Mouse (Mus musculus) testis, adult 2 months (tissue): ENCODE measurements around the gene Camta2. TPM values are rescaled to one million over a fixed set of nuclear protein-coding genes. Genes with fewer than 3 reads are reported as not detected.
A peak's percentile ranks its signal among the peaks of the same experiment; 100 is the strongest.

Source experiments
- H3K27ac ChIP-seq: fragments of 200-500 bp; 2 replicates; pipeline ENCODE4 v1.5.1; 2012; ENCODE audit warnings: low read depth, low read length; ENCODE audit not compliant: control insufficient read depth, insufficient read depth
- H3K27me3 ChIP-seq: fragments of 200-500 bp; 2 replicates; pipeline ENCODE4 v1.6.1; 2012; ENCODE audit warnings: mild to moderate bottlenecking, low read length, moderate library complexity; ENCODE audit not compliant: control insufficient read depth, insufficient read depth
- H3K36me3 ChIP-seq: fragments of 200-500 bp; 2 replicates; pipeline ENCODE4 v1.6.1; 2012; ENCODE audit warnings: mild to moderate bottlenecking, low read length; ENCODE audit not compliant: control insufficient read depth, insufficient read depth
- H3K4me1 ChIP-seq: fragments of 200-500 bp; 2 replicates; pipeline ENCODE4 v1.6.1; 2012; ENCODE audit warnings: low read length; ENCODE audit not compliant: control insufficient read depth, insufficient read depth
- H3K4me3 ChIP-seq: fragments of 200-500 bp; 2 replicates; pipeline ENCODE4 v1.5.1; 2012; ENCODE audit warnings: low read depth, mild to moderate bottlenecking, low read length, moderate library complexity, mixed read lengths; ENCODE audit not compliant: control insufficient read depth
- CTCF ChIP-seq: fragments of 200-500 bp; IDR thresholded peaks from 2 replicates; pipeline ENCODE4 v1.5.1; 2012; ENCODE audit warnings: low read depth, mild to moderate bottlenecking, inconsistent platforms, low read length, moderate library complexity; ENCODE audit not compliant: control insufficient read depth, insufficient read depth, insufficient replicate concordance
- POLR2A ChIP-seq: fragments of 200-500 bp; IDR thresholded peaks from 2 replicates; pipeline ENCODE4 v1.6.1; 2012; ENCODE audit warnings: low read depth, mild to moderate bottlenecking, inconsistent platforms, low read length, moderate library complexity; ENCODE audit not compliant: control insufficient read depth
- polyA plus RNA-seq: library from polyadenylated mRNA; depleted of rRNA; stranded (reverse); fragments of >200 nt; gene quantifications from 2 replicates; pipeline ENCODE4 v1.2.3, GENCODE M21; 2012

Camta2 gene
- polyA plus RNA-seq, 1 experiment = 10.3 TPM

GRCm38 (mm10) chr11:70679894-70680293, 8.0 kb downstream of the Camta2 start:
- TF ChIP-seq CTCF (no peak), POLR2A (no peak)
- Histone ChIP-seq H3K4me1 (no peaks in the 10 kb centered on the region; the same call in 1 of the 2 replicates), H3K4me3 (no peak overlapping the region), H3K27me3 (no peaks in the 10 kb centered on the region), H3K36me3 (no peaks in the 10 kb centered on the region; the same call in none of the 2 replicates), H3K27ac (no peak overlapping the region)

GRCm38 (mm10) chr11:70679361-70679760, 8.5 kb downstream of the Camta2 start:
- TF ChIP-seq CTCF = no peak
- no peak for TF ChIP-seq POLR2A
- Histone ChIP-seq H3K27ac (no peak overlapping the region), H3K4me1 (peaks cover 3% of the 10 kb centered on the region), H3K36me3 (no peaks in the 10 kb centered on the region; the same call in none of the 2 replicates), H3K27me3 (no peaks in the 10 kb centered on the region), H3K4me3 (no peak overlapping the region)

- Histone ChIP-seq H3K27me3 (no peaks in the 10 kb centered on the region), H3K4me1 (peaks cover 5% of the 10 kb centered on the region), H3K36me3 (no peaks in the 10 kb centered on the region; the same call in none of the 2 replicates), H3K27ac (no peak overlapping the region), H3K4me3 (no peak overlapping the region)
- no peak for TF ChIP-seq POLR2A
- no peak for TF ChIP-seq CTCF
Measured at GRCm38 (mm10) chr11:70678576-70678975, 9.3 kb downstream of the Camta2 start.

GRCm38 (mm10) chr11:70678092-70678491, 9.8 kb downstream of the Camta2 start:
- Histone ChIP-seq H3K27ac (no peak overlapping the region), H3K4me1 (peaks cover 5% of the 10 kb centered on the region), H3K4me3 (no peak overlapping the region), H3K36me3 (no peaks in the 10 kb centered on the region; the same call in none of the 2 replicates), H3K27me3 (no peaks in the 10 kb centered on the region)
- TF ChIP-seq POLR2A = no peak
- TF ChIP-seq CTCF = no peak

- TF ChIP-seq CTCF (no peak), POLR2A (no peak)
- no peaks in the 10 kb centered on the region for H3K36me3 ChIP-seq
- H3K27me3 ChIP-seq = no peaks in the 10 kb centered on the region
- no peak overlapping the region for H3K4me3 ChIP-seq
- peaks cover 17% of the 10 kb centered on the region for H3K4me1 ChIP-seq
- H3K27ac ChIP-seq = no peak overlapping the region
Measured at GRCm38 (mm10) chr11:70674501-70674900, 13.4 kb downstream of the Camta2 start.

GRCm38 (mm10) chr11:70674014-70674413, 13.9 kb downstream of the Camta2 start:
- H3K36me3 ChIP-seq = no peaks in the 10 kb centered on the region
- no peak overlapping the region for H3K4me3 ChIP-seq
- TF ChIP-seq POLR2A (no peak), CTCF (no peak)
- peaks cover 17% of the 10 kb centered on the region for H3K4me1 ChIP-seq
- H3K27me3 ChIP-seq = no peaks in the 10 kb centered on the region
- no peak overlapping the region for H3K27ac ChIP-seq

- no peaks in the 10 kb centered on the region for H3K27me3 ChIP-seq
- peaks cover 21% of the 10 kb centered on the region for H3K4me1 ChIP-seq
- H3K27ac ChIP-seq = no peak overlapping the region
- TF ChIP-seq CTCF (no peak), POLR2A (no peak)
- H3K4me3 ChIP-seq = no peak overlapping the region
- H3K36me3 ChIP-seq = no peaks in the 10 kb centered on the region
Measured at GRCm38 (mm10) chr11:70671333-70672047, 16.4 kb downstream of the Camta2 start.

- H3K36me3 ChIP-seq = no peaks in the 10 kb centered on the region
- TF ChIP-seq CTCF (no peak), POLR2A (no peak)
Measured at GRCm38 (mm10) chr11:70670483-70670882, 17.4 kb downstream of the Camta2 start.

More at GRCm38 (mm10) chr11:70670483-70670882, 17.4 kb downstream of the Camta2 start:
- peak overlapping the region; percentile 96; the same call in 1 of the 2 replicates for H3K27ac ChIP-seq
- H3K4me3 ChIP-seq = peak overlapping the region; percentile 95
- no peaks in the 10 kb centered on the region for H3K27me3 ChIP-seq
- H3K4me1 ChIP-seq = peaks cover 21% of the 10 kb centered on the region
